Mouse (Mus musculus) urinary bladder, postnatal 25 days (tissue): ENCODE measurements around the gene Mettl26.
"Not testable (repeated sequence)": the region's sequence is repeated elsewhere in the genome, so short reads cannot be mapped to it uniquely, and the experiment has no call there.

ENCODE experiments used
- DNase-seq: peaks from one replicate; pipeline ENCODE4 v3.0.0; 2022; ENCODE audit warnings: low spot score

Gene Mettl26

GRCm38 (mm10) chr17:25868601-25869191 lies 6.2 kb upstream of the Mettl26 start, which contains the start of gene Mcrip2:
Mcrip2 (minus strand) TSS chr17:25868764.
- DNase-seq, result peak; percentile 65

DNA sequence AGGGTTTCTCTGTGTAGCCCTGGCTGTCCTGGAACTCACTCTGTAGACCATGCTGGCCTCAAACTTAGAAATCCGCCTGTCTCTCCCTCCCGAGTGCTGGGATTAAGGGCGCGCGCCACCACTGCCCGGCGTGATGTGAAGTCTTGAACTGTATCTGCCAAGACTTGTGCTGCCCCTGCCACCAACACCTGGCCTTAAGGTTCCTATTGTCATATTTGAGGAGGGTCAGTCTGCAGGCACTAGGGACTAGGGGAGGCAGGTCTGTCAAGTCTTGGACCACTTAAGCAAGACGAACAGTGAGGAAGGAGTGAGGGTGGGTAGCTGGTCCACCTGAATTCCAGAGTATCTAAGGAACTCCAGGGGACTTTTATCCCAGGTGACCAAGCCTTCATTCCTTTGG lies 5.4 kb upstream of the Mettl26 start:
- DNase-seq, result no peak

DNA sequence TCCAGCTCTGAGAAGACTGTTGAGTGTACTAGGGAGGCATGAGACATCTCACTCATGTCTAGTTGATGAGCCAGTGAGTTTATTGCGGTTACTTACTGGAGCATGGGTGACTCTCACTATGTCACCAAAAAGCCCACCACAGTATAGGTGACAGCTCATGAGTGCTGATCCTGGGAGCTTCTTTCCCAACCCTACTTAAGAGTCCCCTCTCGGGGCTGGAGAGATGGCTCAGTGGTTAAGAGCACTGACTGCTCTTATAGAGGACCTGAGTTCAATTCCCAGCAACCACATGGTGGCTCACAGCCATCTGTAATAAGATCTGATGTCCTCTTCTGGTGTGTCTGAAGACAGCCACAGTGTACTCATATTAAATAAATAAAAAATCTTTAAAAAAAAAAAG lies 4.9 kb upstream of the Mettl26 start:
- DNase-seq, result no peak

DNA sequence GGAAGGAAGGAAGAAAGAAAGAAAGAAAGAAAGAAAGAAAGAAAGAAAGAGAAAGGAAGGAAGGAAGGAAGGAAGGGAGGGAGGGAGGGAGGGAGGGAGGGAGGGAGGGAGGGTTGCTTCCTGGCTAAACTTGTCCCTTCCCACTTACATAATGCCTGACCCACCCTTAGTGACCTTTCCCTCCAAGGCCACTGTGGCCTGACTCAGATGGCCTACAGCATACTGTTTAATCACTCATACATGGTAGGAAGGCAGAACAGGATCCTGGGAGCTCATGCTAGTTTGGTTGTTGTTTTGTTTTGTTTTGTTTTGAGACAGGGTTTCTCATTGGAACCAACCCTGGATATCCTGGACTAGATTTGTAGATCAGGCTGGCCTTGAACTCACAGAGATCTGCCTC lies 3.3 kb upstream of the Mettl26 start:
- DNase-seq, result not testable (repeated sequence)

- no peak for DNase-seq
Measured at GRCm38 (mm10) chr17:25872676-25873075, 2.2 kb upstream of the Mettl26 start.

DNA sequence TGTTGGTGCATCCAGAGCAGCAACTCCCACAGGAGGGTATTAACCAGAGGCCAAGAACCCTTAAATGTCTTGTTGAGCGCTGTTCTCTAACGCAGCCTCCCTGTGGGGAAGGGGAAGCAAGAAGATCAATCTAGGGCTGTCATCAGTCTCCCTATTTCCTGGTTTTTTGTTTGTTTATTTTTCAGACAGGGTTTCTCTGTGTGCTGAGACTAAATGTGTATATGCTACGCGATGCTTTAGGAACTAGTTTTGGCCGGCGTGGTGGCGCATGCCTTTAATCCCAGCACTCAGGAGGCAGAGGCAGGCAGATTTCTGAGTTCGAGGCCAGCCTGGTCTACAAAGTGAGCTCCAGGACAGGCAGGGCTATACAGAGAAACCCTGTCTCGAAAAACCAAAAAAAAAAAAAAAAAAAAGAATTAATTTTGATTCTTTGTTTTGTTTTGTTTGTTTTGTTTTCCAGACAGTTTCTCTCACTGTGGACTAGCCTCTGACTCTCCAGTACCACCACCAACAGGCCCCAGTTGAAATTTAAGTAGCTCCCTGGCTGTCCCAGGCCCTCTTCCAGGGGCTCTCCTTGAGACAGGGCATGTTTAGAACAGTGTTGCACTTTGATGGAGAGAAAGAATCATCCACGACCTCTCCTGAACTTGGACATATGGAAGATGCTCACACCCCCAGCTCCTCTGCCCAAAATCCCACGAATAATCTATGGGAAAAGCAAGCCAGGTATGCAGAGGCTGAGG lies 1.3 kb upstream of the Mettl26 start:
- no peak for DNase-seq

DNA sequence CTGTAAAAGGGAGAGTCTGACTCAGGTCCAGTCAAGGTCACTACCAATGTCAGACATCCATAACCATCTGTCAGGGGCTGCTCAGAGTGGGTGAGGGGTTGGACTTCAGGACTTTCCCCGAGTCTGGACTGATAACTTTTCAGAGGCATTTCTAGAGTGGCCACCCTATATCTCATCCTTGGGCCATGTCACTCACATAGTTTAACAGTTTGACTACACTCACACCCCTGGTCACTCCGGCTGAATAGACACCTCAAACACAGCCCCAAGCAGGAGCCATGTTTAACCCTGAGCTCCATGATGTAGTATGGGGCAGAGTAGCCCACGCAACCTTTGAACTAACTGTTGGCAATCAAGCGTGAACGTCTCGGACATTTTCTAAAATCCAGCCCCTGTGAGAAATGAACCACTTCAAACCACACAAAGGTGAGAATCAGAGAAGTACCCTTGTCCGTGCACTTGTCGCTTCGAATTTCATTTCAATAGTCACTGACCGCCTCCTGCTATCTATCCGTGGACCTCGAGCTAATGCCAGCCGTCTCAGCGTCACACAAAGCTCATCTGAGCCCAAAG lies 640 bp upstream of the Mettl26 start:
- no peak for DNase-seq

DNA sequence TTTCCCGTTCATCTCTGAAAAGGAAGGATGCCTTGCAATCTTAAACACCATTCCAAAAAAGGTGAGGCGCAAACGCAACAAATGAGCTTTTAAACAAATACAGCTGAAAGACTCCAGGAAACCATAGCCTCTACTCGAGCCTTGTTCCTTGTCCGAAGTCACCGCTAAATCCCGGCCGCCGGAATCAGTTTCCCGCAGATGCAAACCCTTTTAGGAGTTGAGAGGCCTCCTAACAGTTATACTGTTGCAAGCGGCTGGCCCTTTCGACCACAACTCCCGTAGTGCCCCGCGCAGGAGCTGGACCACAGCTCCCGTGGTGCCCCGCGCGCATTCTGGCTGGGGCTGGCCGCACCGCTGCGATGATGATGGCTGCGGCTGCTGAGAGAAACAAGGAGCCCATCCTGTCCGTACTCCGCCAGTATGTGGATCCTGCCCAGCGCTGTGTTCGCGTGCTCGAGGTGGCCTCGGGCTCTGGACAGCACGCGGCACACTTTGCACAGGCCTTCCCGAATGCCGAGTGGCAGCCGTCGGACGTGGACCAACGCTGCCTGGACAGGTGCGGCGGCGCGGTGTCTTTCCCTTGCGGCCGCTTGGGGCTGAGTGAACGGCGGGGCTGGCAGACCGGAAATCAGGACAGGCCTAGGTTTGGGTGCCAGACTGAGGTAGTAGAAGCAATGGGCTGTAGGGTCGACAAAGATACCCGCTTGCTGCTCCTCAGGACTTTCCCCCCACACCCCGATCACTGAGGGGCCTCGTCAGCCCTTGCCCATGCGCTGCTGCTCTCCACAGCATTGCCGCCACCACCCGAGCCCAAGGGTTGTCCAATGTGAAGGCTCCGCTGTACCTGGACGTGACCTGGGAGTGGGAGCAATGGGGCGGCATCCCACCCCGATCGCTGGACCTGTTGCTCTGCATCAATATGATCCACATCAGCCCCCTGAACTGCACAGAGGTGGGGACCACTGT lies 580 bp downstream of the Mettl26 start:
- DNase-seq, result peak; percentile 79

DNA sequence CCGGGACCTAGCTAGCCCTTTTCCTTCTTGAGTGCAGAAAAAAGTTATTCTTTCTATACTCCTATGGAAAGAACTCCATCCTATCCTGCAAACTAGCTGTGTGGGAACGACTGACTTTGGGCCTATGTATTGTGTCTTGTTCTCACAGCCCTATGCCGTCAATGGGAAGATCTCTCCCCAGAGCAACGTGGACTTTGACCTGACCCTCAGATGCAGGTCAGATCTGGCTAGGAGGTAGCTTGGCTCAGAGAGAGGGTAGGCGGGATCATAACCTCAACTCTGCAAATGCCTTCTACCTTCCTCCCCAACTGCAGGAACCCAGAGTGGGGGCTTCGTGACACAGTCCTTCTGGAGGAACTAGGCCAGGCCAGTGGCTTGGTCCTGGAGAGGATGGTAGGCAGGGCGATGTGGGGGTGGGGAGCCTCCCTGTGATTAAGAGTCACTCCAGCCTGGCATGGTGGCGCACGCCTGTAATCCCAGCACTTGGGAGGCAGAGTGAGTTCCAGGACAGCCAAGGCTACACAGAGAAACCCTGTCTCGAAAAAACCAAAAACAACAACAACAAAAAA lies 1.6 kb downstream of the Mettl26 start:
- DNase-seq, result no peak

DNA sequence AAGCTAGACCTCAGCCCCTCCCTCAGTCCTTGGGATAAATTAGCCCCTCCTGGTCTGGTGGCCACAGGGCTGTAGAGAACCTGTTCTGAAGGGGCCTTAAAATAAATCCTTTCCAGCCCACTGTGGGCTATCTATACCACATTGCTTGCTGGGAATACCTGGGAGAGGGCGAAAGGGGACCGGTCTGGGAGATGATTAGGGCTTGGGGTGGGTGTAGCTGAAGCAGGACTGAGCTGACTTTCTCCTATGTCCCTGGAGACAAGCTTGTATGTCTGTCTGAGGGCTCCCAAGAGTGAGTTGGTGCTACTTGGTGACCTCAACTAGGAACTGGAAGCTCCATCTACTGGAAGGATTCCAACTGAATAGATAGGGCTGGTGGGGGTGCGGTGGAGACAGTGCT lies 2.2 kb downstream of the Mettl26 start:
- DNase-seq, result no peak

GRCm38 (mm10) chr17:25877741-25878610 lies 3.1 kb downstream of the Mettl26 start:
- no peak for DNase-seq

- DNase-seq, result no peak
Measured at GRCm38 (mm10) chr17:25878611-25879180, 3.8 kb downstream of the Mettl26 start.

- no peak for DNase-seq
Measured at GRCm38 (mm10) chr17:25879261-25879660, 4.4 kb downstream of the Mettl26 start.

DNA sequence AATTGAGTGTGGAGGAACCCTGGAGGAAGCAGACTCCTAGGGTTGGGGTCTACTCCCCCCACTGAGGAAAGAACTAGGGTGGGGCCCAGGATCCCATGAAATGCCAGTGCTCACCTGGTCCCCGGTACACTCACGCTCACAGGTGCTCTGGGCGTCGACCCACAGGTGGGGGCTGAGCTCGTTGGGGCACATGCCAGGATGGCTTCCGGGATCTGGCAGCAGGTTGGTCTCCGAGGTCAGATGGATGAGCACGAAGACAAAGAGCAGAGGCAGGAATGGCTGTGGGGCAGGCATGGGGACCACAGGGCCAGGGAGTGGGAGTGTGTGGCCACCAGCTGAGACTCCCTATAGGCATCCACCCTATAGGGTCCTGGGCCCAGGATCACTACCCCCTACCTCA lies 4.9 kb downstream of the Mettl26 start:
- DNase-seq, result no peak

GRCm38 (mm10) chr17:25880196-25880910 lies 5.5 kb downstream of the Mettl26 start, which contains the start of gene Wfikkn1:
Wfikkn1 (minus strand) TSS chr17:25880858.
- no peak for DNase-seq

DNA sequence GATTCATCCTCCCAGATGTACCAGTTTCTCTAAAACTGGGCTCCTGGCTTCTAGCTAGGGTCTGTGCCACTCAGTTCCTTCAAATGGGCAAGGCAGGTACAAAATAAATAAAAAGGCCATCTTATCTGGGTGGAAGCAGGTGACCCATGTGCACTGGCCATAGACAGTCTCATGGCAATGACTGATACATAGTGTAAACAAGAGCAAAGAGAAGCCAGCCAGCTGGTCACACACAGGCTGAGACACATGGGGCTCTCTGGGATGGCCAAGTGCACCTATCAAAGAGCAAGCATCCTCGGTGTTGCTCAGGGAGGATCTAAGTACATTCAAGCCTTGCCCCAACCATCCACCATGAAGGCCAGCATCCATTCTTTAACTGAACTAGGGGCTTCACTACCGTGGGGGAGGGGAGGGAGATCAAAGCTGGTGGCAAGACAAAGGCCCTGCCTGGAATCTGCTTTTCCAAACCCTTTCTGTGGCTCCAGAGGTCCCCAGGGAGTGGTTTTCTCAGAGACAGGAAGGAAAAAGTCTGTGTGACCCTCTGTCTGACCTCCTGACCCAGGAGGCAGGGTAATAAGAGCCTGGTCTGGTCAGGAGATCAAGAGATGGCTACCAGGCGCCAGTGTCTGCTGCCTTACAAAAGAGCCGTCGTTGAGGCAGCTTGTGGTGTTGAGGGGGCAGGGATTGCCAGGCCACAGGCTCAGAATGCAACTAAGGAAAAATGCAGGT lies 6.2 kb downstream of the Mettl26 start:
- no peak for DNase-seq

DNA sequence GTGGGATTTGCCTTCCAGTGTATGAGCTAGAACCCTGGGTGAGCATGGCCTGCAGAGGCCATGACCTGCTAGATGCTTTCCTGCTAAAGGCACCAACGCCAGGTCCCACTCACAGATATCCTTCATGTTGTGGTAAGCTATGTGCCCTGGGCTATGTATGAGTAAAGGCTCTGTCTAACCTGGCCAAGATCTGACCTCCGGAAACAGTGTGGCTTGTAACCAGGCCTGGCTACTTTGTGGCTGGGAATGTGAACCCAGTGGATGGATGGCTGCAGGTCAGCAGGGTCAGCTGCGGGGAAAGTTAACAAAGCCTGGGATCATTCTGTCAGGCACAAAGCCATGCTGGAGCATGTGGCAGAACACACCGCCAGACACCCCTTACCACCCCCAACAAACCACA lies 6.8 kb downstream of the Mettl26 start:
- no peak for DNase-seq

GRCm38 (mm10) chr17:25882306-25882705 lies 7.4 kb downstream of the Mettl26 start:
- DNase-seq, result no peak

DNA sequence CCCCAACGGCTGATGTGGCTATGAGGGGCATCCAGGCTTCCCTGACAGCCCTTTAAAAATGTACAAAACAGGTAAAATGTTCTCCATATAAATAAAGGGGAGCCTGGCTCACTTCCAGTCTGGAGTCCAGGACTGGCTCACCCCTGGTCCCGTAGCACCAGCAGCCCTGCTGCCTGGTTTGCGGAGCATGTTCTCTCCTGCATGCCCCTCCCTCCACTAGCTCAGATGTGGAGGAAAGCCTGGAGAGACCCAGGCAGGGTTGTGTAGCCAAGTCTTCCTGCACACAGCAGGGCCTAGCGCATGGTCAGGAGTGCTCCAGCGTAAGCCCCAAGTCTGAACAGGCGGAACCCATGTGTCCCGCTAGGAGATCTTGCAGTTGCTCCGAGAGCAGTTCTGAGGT lies 8.4 kb downstream of the Mettl26 start:
- no peak for DNase-seq
